Mouse (Mus musculus): ENCODE results near the gene Inhba. TPM values are rescaled to one million over a fixed set of nuclear protein-coding genes. Genes with fewer than 3 reads are reported as not detected.

Inhba gene
- total RNA-seq, 2 experiments from 2014 or later = 0.61 to 0.99 TPM

DNA sequence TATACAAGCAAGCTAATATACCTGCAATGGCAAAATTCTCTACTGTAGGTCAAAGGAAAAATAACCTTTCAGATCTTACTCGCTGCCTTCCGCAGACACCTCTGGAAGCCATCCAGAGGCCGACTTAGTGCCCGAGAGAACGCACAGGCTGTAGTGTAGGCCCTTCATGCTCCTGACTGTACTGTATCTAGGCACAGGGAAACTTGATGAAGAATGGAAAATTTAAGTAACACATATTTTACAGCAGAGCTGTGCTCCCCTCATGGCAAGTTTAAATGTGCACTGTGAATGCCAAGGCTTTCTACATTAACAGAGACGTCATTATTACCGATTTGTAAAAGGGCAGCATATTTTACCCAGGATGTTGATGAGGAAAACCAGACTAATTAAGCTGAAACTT, 10.2 kb downstream of the Inhba start:
- no peak for DNase-seq
- intact Hi-C loops (cut with DNase I) = no loop called here

DNA sequence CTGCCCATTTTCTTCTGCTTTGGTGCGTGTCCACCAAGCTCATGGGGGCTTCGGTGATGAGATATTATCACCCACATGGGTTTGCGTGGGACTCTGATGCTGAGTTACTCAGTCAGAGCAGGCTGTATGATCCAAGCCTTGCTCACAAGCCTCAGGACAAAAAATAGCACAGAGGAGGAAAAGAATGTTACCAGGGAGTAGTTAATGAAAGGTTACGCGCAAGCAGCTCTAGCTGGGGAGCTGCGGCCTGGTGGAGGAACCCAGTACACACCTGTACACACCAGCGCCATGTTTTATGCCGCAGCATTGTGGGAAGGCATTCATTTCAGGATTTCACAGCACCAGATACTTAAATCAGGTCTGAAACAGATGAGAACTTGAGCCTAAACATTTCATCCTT, 10.9 kb downstream of the Inhba start:
- intact Hi-C loops (cut with DNase I) = no loop called here

DNA sequence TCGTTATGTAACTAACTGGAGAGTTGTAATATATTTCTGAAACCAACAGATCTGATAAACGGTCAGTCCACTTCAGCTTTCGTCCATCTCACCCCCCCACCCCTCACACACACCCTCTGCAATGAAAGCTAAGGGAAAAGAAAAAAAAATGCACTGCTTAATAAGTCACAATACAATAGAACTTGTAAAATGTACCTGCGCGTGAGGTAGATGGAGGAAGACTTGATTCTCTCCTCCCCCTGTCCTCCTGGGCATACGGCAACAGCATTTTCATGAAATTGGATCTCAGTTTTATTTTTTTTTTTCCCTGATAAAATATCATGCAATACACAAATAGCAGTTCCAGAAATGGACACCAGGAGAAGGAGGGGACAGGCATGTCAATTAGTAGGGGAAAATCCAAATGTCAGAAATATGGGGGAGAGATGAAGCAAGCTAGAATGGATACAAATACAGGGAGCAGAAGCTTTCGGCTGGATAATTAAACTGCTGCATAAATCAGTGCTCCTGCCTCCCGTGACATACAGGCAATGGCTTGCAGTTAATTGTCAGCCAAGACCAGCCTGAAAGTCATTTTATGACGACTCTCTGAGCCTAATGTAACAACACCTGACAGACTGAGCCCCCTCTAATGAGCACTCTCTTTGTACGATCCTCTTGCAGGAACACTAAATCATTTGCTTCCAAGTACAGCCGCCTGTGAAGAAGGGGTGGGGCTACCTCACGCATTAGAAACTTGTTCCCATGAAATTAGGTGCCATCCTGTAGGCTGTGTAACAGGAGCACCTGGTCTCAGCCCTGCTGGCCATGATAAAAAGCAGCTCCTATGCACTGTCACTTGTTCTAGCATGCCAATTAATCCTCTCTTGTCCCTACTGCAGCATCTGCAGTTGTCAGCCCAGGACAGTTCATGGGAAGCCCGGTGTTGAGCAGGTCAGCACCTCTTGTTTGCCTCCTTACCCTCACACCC, 11.7 kb downstream of the Inhba start:
- intact Hi-C loops (cut with DNase I) = no loop called here
- DNase-seq = no peak

More for the DNA sequence above, 10.9 kb downstream of the Inhba start:
- no peak for DNase-seq

DNA sequence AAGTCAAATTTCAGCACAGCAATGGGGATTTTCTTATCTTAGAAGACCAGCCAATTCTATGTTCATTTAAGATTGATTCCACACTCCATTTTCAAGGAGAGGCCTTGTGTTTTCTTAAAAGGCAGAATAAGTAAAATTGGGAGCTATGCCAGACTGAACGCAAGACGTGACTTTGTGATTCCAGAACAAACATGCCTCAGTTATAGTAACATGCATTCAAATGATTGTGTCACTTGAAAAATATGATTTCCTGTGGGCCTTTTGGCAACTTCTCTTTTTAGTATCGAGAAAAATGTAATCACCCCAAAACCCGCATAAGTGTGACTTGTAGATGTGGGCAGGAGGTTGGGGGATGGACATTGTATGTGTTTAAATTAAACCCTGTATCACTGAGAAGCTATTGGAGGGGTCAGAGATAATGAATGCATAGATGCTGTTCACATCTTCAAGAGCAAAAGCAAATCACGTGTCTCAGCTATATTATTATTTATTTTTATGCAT, 19.0 kb downstream of the Inhba start:
- DNase-seq = no peak
- intact Hi-C loops (cut with DNase I) = no loop called here

DNA sequence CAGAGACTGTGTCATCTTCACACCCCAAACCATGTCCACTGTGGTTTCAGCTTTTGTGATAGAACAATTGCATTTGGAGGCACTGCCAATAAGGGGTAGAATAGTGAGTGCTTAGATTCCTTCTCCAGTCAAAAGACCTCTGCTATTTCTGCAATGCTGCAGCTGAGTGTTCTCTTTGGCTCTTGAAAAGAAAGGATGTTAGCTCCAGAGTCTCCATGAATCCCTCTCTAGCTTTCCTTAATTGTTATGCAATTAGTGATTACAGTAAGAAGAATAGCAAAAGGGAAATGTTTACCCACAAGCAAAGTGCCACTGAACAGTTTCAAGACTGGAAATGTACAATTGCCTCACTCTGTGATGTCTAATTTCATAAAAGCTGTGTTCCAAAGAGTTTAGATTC, 20.8 kb downstream of the Inhba start:
- intact Hi-C loops (cut with DNase I) = no loop called here
- no peak for DNase-seq

DNA sequence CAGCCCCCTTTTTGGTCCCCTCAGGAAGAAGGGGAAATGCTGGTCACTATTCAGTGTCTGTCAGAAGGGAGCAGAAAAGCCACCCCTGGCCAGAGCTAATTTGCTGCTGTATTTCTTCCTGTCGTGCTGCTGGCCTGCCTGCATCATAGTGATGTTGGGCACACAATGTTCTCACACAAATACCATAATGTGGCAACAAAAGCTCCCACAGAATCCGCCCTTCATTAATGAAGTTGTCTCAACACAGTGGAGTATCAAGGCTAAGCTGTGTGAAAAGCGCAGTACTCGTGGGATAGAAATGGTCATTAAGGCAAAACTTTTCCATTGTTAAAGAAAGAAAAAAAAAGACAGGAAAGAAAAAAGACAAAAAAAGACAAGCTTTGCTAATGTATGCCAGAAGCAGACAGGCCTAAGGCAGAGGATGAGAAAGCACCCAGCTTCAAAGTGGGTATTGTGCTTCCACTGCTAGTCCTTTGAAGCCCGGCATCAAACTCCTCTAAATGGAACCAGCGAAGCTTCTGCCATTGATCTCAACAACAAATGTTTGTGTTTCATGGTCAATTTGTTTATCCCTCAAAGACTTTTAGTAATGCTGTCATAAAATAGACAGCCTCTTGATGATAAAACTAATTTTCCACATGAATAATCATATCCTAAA, 21.4 kb downstream of the Inhba start:
- intact Hi-C loops (cut with DNase I) = no loop called here
- DNase-seq = no peak

DNA sequence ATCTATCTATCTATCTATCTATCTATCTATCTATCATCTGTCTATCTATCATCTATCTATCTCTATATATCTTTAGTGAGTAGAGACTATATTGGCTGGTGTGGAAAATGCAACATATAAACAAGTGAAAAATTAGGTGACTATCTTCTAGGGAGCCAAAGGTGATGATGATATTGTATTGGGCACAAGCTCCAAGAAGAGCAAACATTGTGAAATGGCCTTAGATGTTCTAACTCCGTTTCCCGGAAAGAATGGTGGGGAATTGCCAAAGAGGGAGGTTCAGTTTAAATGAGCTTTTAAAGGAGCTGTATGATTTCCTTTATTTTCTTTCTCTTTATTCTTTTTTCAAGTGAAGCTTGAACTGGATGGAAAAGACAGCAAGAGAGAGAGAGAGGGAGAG, 57.4 kb downstream of the Inhba start:
- intact Hi-C loops (cut with DNase I) = no loop called here
- no peak for DNase-seq

DNA sequence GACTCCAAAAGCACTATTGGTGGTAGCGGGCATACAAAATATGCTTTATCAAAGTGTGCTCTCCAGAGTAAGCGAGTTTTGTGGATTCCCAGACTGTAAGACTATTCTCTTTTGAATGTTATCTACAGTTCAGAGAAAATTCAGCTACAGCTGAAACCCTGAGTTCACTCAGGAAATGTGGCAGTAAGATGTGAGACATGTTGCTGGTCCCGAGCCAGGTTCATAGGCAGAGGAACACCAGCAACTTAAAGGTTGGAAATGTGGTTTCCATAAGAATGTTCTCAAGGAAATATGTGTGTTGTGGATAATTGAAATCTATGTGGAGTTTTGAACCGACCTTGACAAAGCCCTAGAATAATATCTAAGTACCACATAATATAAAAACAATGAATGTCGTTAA, 65.6 kb downstream of the Inhba start:
- intact Hi-C loops (cut with DNase I) = no loop called here
- no peak for DNase-seq

DNA sequence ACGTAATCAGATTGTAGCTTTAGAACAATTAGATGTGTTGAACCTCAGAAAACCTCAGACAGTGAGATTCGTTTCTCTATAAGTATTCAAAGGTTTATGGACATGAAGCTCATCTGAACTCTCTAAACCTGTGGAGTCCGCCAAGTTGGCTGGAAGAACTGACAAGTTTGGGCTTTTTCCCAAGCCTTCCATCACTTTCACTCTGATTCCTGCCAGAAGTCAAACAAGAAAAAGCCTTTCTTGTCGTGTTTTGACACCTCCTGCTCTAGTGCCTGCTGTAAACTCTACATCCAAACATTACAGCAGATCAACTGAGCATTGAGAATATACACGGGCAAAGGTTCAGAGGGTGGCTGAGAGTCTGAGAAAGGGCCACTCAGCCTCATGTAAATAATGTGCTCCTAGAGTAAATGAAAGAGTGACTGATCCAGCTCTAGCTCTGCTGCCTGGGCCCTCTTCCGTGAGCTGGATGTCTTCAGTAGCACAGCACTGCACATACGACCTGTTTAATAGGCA, 66.6 kb downstream of the Inhba start:
- no peak for DNase-seq

DNA sequence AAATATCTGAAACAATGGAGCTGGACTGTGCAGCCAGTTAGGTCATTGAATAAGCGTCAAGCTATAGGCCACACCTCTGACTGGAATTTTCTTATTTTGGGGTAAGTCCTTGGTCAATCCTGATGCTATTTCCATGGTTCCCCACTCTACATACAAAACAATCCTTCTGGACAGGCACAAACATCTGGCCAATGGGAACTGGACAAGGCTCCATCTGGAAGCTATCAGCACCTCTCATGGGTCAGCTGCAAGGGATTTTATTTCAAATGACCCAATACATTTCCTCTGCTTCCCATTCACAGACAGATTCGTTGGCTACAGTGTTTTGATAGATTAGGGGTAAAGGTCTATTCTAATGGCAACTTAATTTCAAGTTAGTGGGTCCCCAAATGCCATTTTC, 68.6 kb downstream of the Inhba start:
- intact Hi-C loops (cut with DNase I) = no loop called here
- no peak for DNase-seq

More for the DNA sequence above, 66.6 kb downstream of the Inhba start:
- intact Hi-C loops (cut with DNase I) = no loop called here

Data from gastrocnemius, postnatal 36 days (tissue).